Mouse (Mus musculus) neural tube, embryonic 12.5 days (tissue): ENCODE data around the gene Gm17949. TPM values are rescaled to one million over a fixed set of nuclear protein-coding genes. Genes with fewer than 3 reads are reported as not detected.
"Not testable (repeated sequence)": the region's sequence is repeated elsewhere in the genome, so short reads cannot be mapped to it uniquely, and the experiment has no call there.

ENCODE experiments used
- ATAC-seq: fragments of 200-750 bp; cut with Nextera tagmentation; 2 replicates; pipeline ENCODE4 v1.8.0; 2017; ENCODE audit warnings: low read depth, mild to moderate bottlenecking, moderate TSS enrichment, moderate library complexity; ENCODE audit not compliant: low FRiP score
- H3K27ac ChIP-seq: fragments of 300-500 bp; sonication (generic); 2 replicates; pipeline ENCODE4 v1.5.1; 2016
- H3K27me3 ChIP-seq: fragments of 300-500 bp; sonication (generic); replicated peaks from 2 replicates; pipeline ENCODE4 v1.6.1; 2016; ENCODE audit warnings: mild to moderate bottlenecking
- H3K36me3 ChIP-seq: fragments of 300-500 bp; sonication (generic); 2 replicates; pipeline ENCODE4 v1.6.1; 2016; ENCODE audit warnings: mild to moderate bottlenecking
- H3K4me1 ChIP-seq: fragments of 300-500 bp; sonication (generic); 2 replicates; pipeline ENCODE4 v1.6.1; 2016
- H3K4me2 ChIP-seq: fragments of 300-500 bp; sonication (generic); replicated peaks from 2 replicates; pipeline ENCODE4 v1.6.1; 2016; ENCODE audit warnings: mild to moderate bottlenecking
- H3K4me3 ChIP-seq: fragments of 300-500 bp; sonication (generic); 2 replicates; pipeline ENCODE4 v1.5.1; 2016
- H3K9ac ChIP-seq: fragments of 300-500 bp; sonication (generic); 2 replicates; pipeline ENCODE4 v1.6.1; 2016; ENCODE audit warnings: mild to moderate bottlenecking
- H3K9me3 ChIP-seq: fragments of 300-500 bp; sonication (generic); 2 replicates; pipeline ENCODE4 v1.6.1; 2016; ENCODE audit warnings: mild to moderate bottlenecking
- WGBS: fragments of 180-500 bp; shearing (Covaris S2); methylation state at CpG from one replicate; pipeline ENCODE4 v1.1.7; 2016; 5-methylcytosine and 5-hydroxymethylcytosine counted together
- polyA plus RNA-seq: library from polyadenylated mRNA; unstranded; fragments of >200 nt; fragmentation: Nextera tagmentation; extraction: Ambion mirVana; gene quantifications from 2 replicates; pipeline ENCODE4 v1.2.1, GENCODE M21; 2016

Gm17949 gene
- polyA plus RNA-seq, 1 experiment from 2014 or later, result 0.33 TPM

DNA sequence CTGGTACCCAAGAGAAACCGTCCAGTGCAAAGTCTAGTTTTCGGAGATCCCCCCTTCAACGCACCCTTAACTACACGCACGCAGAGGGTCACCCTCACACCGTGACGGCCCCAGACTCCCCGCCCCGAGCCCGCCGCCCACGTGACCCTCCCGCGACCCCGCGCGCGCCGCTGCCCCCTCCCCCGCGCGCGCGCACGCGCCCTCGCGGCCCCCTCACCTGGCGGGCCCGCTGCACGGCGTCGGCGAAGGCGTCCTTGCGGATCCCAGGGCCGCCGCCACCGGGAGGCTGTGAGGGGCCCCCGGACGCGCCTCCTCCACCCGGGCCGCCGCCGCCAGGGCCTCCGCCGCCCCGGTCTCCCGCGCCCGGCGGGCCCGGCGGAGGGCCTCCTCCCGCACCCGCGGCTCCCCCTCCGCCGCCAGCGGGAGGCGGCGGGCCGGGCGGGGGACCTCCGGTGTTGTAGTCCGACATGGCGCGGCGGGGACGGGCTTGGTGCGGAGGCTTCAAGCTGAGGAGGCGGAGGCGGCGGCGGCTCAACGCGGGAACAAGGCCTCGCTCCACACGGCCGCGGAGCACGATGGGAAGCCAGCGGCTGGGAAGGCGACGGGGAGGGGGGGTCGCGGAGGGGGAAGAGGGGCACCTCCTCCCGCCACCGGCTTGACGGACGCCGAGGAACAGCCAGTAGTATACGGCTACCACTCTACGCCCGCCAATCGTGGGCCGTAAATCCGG, 19.8 kb downstream of the Gm17949 start, which contains the start of gene Khsrp:
Gene Khsrp, minus strand, starts transcription at position 592 of the 730 bp plus-strand sequence.
- Histone ChIP-seq H3K27me3 (no peaks in the 10 kb centered on the region), H3K36me3 (peaks cover 29% of the 10 kb centered on the region), H3K9me3 (no peaks in the 10 kb centered on the region), H3K4me2 (peak within 1 kb of the TSS; percentile 95), H3K9ac (peak within 1 kb of the TSS; percentile 99), H3K27ac (peak within 1 kb of the TSS; percentile 93), H3K4me1 (peaks cover 18% of the 10 kb centered on the region), H3K4me3 (peak within 1 kb of the TSS; percentile 92)
- WGBS, result under 1% methylated on average over 81 of the region's 99 CpGs
- ATAC-seq, result peak; percentile 1; the same call in 1 of the 2 replicates

- ATAC-seq, result peak; percentile 99
- H3K9ac ChIP-seq, result peak overlapping the region; percentile 99
- H3K4me1 ChIP-seq, result peaks cover 18% of the 10 kb centered on the region
- no peaks in the 10 kb centered on the region for H3K27me3 ChIP-seq
- peaks cover 22% of the 10 kb centered on the region for H3K36me3 ChIP-seq
- peak overlapping the region; percentile 54; the same call in 1 of the 2 replicates for H3K27ac ChIP-seq
- H3K9me3 ChIP-seq, result no peaks in the 10 kb centered on the region
- under 1% methylated on average over 38 of the region's 38 CpGs for WGBS
- H3K4me3 ChIP-seq, result peak overlapping the region; percentile 92
- H3K4me2 ChIP-seq, result peak overlapping the region; percentile 62
These were observed 20.6 kb downstream of the Gm17949 start for GRCm38 (mm10) chr17:57031661-57032420.

DNA sequence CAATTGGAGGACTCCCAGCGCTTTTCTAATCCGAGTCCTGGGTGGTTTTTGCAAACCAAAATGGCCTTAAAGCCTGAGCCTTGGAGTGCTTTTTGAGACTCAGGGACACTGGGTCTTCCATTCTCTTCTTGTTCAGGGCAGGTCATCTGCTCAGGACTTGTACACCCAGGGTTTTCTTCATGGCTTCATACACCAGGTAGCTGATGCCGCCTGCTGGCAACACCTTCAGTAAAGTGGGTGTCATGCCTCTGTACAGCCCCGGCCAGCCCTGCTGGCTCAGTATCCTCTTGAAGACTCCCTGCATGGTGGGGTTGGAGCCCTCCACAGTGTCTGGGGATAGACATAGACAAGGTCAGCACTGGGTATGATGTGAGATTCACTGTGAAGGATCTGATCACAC, 21.6 kb downstream of the Gm17949 start:
- Histone ChIP-seq H3K9ac (no peak overlapping the region), H3K4me2 (peak overlapping the region; percentile 62; the same call in 1 of the 2 replicates), H3K9me3 (no peaks in the 10 kb centered on the region), H3K4me3 (no peak overlapping the region), H3K27me3 (peaks cover 4% of the 10 kb centered on the region), H3K4me1 (peaks cover 18% of the 10 kb centered on the region), H3K27ac (no peak overlapping the region), H3K36me3 (peaks cover 12% of the 10 kb centered on the region)
- 89% methylated on average over 4 of the region's 4 CpGs for WGBS
- ATAC-seq, result no peak

DNA sequence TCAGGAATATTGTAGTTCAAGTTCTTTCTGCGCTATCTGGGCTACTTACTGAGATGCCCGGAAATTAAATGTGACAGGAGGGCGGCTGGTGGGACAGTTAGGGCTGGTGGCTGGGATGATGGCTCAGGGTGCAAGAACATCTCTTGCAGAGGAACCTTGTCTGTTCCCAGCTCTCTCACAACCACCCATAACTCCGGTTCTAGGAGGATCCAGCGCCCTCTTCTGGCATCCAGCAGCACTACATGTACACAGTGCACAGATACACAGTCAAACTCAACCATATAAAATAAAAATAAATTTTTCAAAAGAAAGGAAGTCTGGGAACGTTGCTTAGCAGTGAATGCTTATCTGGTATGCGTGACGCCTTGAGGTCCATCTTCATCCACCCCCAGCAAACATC, 27.7 kb downstream of the Gm17949 start:
- Histone ChIP-seq H3K9me3 (no peaks in the 10 kb centered on the region), H3K4me2 (no peak overlapping the region), H3K27ac (no peak overlapping the region), H3K27me3 (peaks cover 13% of the 10 kb centered on the region), H3K4me1 (no peaks in the 10 kb centered on the region), H3K9ac (no peak overlapping the region), H3K36me3 (no peaks in the 10 kb centered on the region), H3K4me3 (no peak overlapping the region)
- WGBS, result 43% methylated on average over 8 of the region's 8 CpGs
- no peak for ATAC-seq

DNA sequence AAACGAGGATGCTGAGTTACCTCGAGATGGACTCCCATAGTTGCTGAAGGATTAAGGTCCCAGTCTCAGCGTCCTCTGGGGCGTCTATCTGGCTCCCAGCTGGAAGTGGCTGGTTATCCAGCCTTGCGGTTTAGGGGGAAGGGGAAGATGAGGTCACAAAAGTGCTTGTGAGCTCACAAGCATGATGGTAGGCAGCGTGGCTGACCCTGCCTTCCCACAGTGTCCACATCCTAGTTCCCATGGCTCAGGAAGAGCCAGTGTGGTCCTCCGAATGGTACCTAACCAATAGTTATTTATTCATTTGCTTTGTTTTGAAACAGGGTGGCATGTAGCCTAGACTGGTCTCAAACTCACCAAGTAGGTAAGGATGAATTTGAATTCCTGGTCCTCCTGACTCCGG, 30.3 kb downstream of the Gm17949 start, which contains the start of gene Slc25a41:
Gene Slc25a41, minus strand, starts transcription at position 101 of the 400 bp plus-strand sequence.
- Histone ChIP-seq H3K9me3 (no peaks in the 10 kb centered on the region), H3K27me3 (peaks cover 13% of the 10 kb centered on the region), H3K27ac (no peak within 1 kb of the TSS), H3K36me3 (peaks cover 14% of the 10 kb centered on the region), H3K4me1 (no peaks in the 10 kb centered on the region), H3K4me3 (no peak within 1 kb of the TSS), H3K9ac (no peak within 1 kb of the TSS), H3K4me2 (no peak within 1 kb of the TSS)
- WGBS, result 75% methylated on average over 8 of the region's 8 CpGs
- no peak for ATAC-seq

GRCm38 (mm10) chr17:57047406-57047805, 36.1 kb downstream of the Gm17949 start:
- Histone ChIP-seq H3K9ac (no peak overlapping the region), H3K4me3 (no peak overlapping the region), H3K27ac (no peak overlapping the region), H3K36me3 (peaks cover 37% of the 10 kb centered on the region), H3K27me3 (no peaks in the 10 kb centered on the region), H3K4me2 (no peak overlapping the region), H3K9me3 (no peaks in the 10 kb centered on the region), H3K4me1 (no peaks in the 10 kb centered on the region)
- peak; percentile 27; the same call in 1 of the 2 replicates for ATAC-seq
- WGBS, result 37% methylated on average over 5 of the region's 5 CpGs

DNA sequence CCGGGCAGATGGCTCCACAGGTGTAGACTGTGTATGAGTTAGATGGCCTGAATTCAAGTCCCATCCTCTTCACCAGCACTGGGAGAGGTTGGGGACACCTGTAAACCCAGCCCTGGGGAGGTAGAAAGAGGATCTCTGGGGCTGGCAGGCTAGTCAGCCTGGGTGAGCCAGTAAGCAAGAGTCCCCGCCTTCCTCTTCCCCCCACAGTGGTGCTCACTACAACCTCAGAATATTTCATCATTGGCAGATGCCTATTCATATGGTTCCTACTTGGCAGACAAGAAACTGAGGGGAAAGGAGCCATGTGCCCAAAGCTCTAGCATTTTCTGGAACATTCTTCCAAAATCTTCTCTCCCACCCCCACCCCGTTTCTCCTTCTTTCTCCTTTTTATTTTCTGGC, 37.5 kb downstream of the Gm17949 start:
- H3K4me3 ChIP-seq, result no peak overlapping the region
- H3K27me3 ChIP-seq, result no peaks in the 10 kb centered on the region
- no peak overlapping the region for H3K27ac ChIP-seq
- H3K4me1 ChIP-seq, result no peaks in the 10 kb centered on the region
- H3K9me3 ChIP-seq, result no peaks in the 10 kb centered on the region
- H3K9ac ChIP-seq, result no peak overlapping the region
- ATAC-seq, result no peak
- H3K36me3 ChIP-seq, result peaks cover 51% of the 10 kb centered on the region
- H3K4me2 ChIP-seq, result no peak overlapping the region
- 95% methylated on average over 3 of the region's 3 CpGs for WGBS

DNA sequence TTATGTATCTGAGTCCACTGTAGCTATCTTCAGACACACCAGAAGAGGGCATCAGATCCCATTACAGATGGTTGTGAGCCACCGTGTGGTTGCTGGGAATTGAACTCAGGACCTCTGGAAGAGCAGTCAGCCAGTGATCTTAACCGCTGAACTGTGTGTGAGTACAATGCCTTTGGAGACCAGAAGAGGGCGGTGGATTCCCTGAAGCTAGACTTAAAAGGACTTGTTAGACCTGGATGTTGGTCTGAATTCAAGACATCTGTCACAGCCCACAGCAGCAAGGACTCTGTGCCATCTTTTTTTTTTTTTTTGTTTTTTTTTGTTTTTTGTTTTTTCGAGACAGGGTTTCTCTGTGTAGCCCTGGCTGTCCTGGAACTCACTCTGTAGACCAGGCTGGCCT, 40.4 kb downstream of the Gm17949 start:
- peaks cover 54% of the 10 kb centered on the region for H3K36me3 ChIP-seq
- H3K27ac ChIP-seq, H3K27me3 ChIP-seq, H3K4me2 ChIP-seq, H3K9me3 ChIP-seq, H3K9ac ChIP-seq, H3K4me3 ChIP-seq, H3K4me1 ChIP-seq, ATAC-seq: not testable (repeated sequence)
- 80% methylated on average over 4 of the region's 4 CpGs for WGBS

GRCm38 (mm10) chr17:57056246-57056645, 45.0 kb downstream of the Gm17949 start:
- Histone ChIP-seq H3K27ac (no peak overlapping the region), H3K4me1 (peaks cover 16% of the 10 kb centered on the region), H3K36me3 (peaks cover 36% of the 10 kb centered on the region), H3K27me3 (peaks cover 3% of the 10 kb centered on the region), H3K9ac (no peak overlapping the region), H3K4me3 (no peak overlapping the region), H3K4me2 (no peak overlapping the region), H3K9me3 (no peaks in the 10 kb centered on the region)
- ATAC-seq, result no peak
- WGBS, result 92% methylated on average over 3 of the region's 3 CpGs

DNA sequence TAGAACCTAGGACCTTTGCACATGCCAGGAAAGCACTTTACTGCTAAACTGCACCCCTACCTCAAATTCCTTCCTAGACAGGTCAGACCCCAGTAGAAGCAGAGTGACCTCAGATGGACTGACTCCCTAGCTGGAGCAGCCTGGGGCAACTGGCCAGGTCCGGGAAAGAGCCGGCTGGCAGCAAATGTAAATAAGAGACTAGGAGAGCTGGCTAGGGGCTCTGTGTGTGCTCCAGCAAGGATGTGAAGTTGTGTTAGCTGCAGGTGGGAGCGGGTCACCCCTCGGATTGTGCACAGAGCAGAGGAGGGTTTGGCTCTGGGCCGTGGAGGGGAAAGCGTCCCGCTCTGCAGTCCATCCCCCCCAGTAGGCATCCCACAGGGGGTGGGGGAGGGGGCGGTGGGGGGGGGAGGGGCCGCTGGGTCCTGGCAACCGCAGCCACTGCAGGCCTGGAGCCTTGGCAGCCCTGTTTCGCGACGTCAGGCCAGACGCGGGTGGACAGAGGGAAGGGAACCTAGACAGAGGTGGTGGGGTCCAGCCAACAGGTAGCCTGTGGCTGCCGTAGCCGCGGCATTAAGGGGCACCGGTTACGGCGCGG, 47.7 kb downstream of the Gm17949 start, which contains the start of gene Crb3:
Gene Crb3, plus strand, starts transcription at position 215 of the 595 bp plus-strand sequence.
- H3K9me3 ChIP-seq, result no peaks in the 10 kb centered on the region
- peak within 1 kb of the TSS; percentile 92 for H3K4me2 ChIP-seq
- peaks cover 25% of the 10 kb centered on the region for H3K4me1 ChIP-seq
- under 1% methylated on average over 17 of the region's 22 CpGs for WGBS
- no peak; the same call in none of the 2 replicates for ATAC-seq
- peak within 1 kb of the TSS; percentile 57 for H3K27ac ChIP-seq
- peaks cover 16% of the 10 kb centered on the region for H3K36me3 ChIP-seq
- H3K9ac ChIP-seq, result peak within 1 kb of the TSS; percentile 71
- peak within 1 kb of the TSS; percentile 87 for H3K4me3 ChIP-seq
- peaks cover 27% of the 10 kb centered on the region for H3K27me3 ChIP-seq

DNA sequence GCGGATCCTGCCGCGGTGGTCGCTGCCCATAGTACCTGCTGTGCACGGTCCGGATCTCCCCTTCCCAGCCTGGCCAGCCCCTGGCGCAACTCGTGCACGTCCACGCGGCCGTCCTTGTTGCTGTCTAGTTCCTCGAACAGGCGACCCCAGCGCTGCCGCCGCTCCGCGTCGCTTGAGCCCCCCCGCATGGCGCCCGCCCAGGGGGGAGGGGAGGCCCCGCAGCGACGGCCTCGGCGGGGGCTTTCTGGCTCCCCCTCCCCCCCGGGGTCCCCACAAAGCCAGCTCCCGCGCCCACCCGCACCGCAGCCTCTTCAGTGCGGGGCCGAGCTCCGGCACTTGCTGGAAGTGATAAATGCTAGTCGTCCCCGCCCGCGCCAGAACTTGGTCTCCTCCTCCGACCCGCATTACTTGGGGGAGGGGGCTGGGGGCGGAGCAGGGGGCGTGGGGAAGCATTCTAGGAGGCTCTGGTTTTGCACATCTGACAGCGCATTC, 48.3 kb downstream of the Gm17949 start, which contains the start of gene Slc25a23:
Gene Slc25a23, minus strand, starts transcription at position 378 of the 492 bp plus-strand sequence.
- Histone ChIP-seq H3K4me1 (peaks cover 25% of the 10 kb centered on the region), H3K4me3 (peak within 1 kb of the TSS; percentile 87), H3K27me3 (peaks cover 32% of the 10 kb centered on the region), H3K36me3 (peaks cover 11% of the 10 kb centered on the region), H3K4me2 (peak within 1 kb of the TSS; percentile 92), H3K27ac (peak within 1 kb of the TSS; percentile 57), H3K9me3 (no peaks in the 10 kb centered on the region), H3K9ac (peak within 1 kb of the TSS; percentile 71)
- WGBS, result under 1% methylated on average over 45 of the region's 45 CpGs
- ATAC-seq, result peak; percentile 82
